Mouse (Mus musculus) layer of hippocampus, adult 8-10 months (tissue): ENCODE measurements at regions not wholly inside any gene's neighbourhood (a gene's known extent, or its start where the extent isn't known, plus 50 kb on each side); places are given as distances from the start of the nearest gene placed in this dataset.
A peak's percentile ranks its signal among the peaks of the same experiment; 100 is the strongest.

Experiments
- DNase-seq, 2 experiments: peaks; one replicate each; pipeline ENCODE4 v3.0.0; 2022; ENCODE audit warnings: low spot score in 2 of 2

DNA sequence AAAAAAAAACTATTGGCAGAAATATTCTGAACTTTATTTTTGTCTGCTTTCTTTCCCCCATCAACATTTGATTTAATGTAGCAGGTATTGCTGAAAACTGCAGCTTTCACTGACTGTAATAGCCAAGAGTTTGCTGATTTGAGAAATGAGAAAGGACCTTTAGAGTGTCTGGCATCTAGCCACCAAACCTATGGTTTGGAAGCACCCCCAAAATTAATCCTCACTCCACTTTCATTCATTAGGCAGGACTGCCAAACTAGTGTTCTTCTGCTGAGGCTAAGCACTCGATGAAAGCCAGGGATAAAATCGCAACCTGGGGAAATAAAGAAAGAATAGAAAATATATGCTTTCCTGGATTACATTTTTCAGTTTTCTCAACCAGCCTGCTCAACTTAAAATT is 320.4 kb downstream of the Atp6ap1l start:
- no peak for DNase-seq

DNA sequence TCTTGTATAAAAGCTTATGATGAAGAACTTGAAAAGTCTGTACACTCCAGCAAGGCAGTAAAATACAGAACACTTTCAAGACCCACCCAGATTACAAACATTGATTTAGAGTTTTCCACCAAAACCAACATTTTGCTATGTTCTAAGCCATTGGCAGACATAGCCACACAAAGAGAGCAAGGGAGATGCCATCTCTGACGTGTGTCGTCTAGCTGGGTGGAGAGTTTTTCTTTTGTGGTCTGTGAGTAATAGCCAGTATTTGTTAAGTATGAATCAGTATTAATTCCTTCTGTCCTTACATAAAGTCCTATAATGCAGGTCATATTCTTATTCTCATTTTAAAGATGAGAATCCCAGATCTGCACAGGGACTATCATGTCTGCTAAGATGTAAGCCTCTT is 329.8 kb downstream of the Atp6ap1l start:
- DNase-seq = no peak

DNA sequence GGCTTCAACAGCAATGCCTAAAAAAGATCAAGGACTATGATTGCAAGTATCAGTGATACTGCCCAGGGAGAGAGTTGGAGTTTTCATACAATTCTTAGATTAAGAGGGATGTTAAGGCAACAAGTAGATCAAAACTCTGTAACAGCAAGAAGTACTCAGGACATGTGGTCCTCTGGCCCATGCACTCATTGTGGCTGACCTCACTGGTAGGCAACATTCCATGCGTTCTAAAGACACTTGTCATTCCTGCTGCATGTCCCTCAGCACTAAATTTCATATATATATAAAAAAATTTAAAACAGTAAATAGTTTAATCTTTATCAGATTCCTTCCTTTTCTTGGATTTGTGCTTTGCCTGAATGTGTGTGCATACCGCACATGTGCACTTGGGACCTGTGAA is 332.6 kb downstream of the Atp6ap1l start:
- no peak for DNase-seq

DNA sequence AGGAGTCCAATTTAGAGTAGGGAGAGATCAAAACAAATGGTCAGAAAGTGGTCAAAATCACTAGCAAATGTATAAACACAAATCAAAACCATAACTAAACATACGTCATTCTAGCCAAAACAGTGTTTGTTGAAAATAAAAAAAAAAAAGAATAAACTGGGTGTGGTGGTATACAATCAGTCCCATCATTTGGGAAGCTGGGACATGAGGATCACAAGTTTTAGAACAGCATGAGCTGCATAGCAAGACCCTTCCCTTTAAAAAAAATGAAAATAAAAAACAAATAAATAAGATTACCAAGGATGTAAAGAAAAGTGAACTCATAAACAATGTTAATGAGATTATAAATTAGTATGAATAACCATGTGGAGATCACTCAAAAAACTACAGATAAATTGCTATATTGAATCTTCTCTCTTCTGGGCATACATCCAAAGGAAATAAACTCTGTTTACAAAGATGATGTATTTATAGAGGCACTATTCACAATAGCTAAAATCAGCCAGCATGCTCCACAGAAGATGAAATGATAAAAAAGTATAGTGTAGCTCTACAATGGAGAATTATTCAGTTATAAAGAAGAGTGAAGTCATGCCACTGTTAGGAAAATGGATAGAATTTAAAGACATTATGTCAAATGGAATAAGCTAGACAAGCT is 341.8 kb downstream of the Atp6ap1l start:
- DNase-seq = no peak

DNA sequence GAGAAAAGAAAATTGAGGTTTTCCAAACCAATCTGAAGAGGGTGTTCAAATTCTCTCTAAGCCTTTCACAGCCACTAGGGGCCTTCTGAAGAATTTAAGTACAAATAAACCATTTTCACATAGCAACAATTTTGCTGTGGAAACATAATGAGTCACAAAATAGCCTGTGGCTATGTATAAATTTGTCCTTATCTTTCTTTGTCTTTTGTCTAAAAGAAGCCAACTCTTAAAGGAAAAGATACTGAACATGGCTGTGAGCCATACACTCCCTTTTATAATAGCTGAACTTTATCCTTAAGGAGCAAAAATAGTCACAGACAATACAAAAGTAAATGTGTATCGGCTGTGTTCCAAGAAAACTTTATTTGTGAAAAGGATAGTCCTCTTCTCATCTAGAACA is 345.1 kb downstream of the Atp6ap1l start:
- no peak for DNase-seq

DNA sequence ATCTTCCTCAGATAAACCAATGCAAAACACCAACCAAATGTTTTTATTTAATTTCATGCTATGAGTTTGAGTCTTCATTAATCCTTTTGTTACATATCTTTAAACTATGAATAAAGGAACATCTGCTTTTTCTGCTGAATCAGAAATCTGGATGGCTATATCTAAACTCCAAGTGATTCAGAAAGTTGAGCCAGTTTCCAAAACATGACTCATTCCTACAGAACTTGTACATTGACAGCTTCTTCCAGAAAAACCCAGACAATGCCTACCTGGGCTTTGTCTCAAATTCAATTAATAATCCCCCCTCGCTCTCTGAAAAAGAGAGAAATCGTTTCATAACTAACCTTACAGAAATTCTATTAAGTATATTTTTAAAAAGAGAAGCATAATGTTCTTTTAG is 345.7 kb downstream of the Atp6ap1l start:
- DNase-seq = no peak

DNA sequence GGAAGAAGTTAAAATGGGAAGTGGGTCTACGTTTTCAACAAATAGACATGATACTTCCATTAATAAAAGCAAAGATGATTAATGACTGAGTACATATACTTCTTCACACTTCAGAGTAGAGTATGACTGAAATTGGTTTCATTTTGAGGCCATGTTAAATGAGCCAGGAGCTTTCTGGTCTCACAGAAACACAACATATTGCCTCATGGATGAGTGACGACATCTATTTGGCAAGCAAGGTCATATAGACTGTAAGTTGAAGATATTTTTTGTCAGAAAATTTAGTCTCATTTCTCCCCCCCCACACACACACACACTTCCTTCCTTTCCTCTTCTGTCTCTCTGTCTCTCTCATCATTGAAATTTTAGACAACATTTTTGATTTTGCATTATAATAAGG is 354.0 kb downstream of the Atp6ap1l start:
- DNase-seq = no peak

DNA sequence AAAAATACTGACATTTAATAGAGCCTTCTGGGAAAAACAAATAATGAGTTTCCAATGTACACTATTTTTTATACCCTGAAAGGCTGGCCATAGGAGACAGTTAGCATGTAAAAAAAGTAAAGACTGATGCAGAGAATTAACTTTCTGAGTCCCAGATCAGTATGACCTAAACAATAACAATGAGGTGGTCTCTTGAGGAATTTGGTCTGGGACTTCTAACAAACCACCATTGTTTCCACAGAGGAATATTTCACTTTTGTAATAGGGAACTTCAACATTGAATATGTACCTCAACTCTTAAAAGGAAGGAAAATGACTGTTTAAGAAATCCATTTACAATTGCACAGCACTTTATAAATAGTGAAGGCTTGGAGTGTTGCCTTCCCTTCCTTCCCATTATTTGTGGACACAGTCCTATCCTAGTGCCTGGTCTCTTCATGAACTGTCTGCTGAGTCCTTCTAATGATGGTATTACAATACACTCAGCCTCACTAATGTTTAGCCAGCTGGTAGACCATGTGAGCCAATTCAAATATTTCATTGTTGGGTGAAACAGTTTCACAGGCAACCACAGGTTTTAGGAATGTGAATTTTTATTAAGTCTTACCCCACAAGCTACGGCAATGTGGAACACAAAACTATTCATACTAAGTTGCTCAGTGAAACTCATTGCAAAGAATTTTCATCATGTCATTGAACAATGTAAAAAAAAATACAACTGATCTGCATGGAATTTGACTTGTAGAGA is 358.7 kb downstream of the Atp6ap1l start:
- no peak for DNase-seq

DNA sequence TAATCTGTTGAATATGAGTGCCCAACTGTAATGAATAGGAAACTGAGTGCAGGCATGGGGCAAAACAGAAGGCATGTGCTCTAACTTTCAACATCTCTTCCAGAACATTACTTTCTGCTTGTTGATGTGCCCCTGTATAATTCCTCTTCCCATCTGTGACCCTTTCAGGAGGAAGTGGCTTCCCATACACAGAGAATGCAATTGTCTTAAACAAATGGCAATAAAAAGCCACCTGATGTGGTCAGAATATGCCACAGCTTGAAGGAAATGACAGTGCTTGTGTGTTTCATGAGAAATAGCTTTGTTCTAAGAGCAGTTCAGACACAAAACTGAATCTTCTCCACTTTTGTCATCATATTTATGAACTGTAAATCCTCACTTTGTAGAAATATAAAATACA is 359.3 kb downstream of the Atp6ap1l start:
- DNase-seq = no peak

DNA sequence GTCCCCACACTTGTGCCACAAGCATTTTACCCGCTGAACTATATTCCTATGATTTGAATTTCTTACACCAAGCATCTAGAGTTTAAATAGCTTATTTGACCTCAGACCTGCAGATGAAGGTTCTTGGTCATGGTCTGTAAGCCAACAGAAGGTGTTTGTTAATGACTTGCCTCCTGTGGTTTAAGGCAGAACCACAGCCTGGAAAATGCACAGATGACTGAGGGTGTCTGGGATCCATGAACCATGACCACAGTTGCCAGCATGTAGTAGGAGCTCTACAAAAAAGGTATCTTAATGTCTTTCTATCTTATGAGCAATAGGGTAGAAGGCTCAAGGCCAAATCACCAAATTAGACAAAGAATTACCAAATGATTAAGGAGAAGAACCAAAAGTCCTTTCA is 367.6 kb downstream of the Atp6ap1l start:
- DNase-seq = no peak

DNA sequence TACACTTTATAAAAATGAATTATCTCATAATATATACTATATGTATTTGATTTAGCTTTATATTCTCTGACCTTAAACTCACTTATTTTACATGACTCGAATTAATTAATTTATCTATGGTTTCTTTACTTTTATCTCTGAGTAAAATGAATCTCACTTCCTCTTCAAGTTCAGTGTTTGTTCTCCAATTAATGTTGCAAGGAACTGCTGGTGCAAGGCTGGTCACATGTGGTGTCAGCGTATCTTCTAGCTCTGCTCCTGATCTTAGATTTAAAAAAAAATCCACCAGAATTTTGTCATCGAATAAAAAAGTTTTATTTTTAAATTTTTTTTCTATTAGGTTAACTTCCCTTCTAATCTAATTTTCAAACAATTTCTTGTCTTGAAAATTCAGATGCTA is 378.2 kb downstream of the Atp6ap1l start:
- no peak for DNase-seq

DNA sequence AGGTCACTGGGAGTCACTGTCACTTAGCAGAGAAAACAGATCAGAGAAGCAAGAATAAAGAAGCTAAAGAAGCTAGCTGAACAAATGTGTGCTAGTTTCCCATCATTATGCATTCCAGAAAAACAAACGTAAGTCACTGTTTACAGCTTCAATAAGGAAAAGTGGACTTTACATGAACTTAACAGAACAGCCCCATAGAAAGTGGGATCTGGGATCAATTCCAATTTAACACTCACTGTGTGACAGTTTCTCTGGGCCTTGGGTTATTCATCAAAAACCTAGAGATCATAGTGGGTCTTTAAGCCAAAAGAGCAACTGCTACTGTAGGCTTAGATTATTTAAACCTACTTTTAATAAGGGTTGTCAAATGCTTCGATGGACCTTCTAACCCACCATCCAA is 379.4 kb downstream of the Atp6ap1l start:
- no peak for DNase-seq

DNA sequence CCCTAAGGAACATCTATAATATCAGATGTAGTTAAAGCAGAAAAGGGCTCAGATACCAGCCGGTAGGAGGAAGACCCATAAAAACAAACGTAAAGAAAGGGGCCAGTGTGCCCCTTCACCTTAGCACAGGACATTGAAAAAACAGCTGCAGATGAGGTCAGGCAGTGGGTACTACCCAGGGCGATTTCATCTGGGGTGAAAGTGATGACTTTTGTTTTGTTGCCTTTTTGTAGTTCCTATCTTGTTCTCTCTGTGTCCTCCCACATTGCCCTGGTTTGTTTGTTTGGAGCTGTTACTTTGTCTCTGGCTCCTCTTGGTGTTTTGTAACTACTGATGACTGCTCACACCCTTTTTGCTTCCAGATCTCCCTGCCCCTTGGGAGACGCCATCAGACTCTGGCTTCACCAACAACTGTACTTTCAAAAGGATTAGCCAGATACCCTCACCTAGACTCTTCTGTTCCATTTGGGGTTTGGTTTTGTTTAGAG is 383.4 kb downstream of the Atp6ap1l start:
- no peak for DNase-seq

DNA sequence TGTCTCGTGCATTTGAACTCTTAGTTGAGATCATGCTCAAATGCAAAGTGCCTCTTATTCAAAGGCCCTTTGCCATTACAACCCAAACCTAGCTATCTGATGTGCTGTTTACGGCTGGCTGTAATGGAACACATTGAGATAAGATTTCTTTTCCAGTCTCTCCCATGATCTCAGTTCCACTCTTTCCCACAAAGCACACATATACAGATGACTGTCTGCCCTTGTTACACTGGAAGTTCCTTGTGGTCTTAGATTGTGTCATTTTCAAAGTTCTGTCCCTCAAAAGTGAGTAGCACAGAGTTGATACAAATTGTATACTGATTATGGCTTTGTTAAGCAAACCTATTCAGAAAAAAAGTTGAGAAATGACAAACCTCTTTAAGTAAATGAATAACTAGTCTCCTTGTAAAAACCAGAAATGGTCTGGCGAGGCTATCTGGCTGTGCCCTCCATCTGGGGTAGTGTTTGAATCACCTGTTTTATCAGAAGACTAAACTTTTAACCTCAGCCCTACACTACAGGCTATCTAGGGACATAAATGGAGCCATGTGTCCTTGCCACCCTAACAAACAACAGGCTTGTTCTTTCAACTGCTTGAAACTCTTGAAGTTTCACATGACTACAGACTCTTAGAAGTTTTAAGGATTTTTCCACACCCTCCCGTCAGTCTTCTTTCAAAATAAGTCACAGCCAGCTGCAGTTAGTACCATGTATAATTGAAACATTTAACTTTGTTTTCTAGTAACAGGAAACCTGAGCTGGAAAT is 384.0 kb downstream of the Atp6ap1l start:
- DNase-seq = no peak

DNA sequence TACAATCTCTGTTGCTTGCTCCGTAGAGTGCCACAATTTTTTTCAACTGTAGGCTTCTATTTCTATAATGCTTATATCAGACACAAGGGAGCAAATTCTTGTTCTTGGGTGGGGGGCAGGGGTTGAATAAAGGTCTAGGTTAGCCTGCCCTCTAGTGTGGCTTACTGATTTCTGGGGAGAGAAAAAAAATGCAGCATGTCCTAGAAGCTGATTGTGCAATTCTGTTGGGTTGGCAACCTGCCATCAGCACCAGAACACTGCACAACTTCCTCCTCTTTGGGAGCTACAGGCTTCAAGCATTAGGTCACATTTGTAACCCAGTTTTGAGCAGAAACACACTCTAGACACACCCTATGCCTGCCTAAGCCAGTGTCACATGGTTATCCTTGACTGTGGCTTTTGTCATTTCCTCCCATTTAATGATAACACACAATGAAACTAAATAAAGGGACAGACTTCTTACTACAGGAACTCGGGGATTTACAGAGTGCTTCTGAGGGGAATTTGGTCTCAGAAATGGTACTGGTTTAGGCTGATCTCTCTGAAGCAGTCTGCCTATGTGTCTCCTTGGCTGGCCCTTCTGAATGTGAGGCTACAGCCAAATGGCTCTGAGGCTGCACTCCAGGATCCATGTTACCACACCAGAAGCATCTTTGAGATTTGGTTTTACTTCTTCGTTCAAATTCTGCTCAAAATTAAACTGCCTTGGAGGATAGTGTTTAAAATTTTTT is 389.2 kb downstream of the Atp6ap1l start:
- DNase-seq = peak; percentile 30 to 51

DNA sequence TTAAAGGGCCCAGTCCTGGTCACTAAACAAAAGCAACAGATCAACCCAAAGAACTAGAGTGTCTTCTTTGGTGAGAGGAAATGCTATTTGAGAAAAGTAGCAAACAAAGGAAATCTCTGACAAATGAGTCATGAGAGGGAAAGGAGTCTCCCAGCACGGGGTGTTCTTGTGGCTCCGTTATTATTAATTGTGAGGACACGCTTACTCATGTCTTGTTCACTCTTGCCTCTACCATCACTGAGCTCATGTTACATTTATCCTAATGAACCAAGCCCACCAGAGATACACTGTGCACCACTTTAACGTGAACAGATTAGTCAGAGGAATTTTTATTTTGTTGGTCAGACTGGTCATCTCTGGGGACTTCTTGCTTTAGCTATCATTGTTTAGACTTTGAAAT is 391.3 kb downstream of the Atp6ap1l start:
- DNase-seq = no peak

DNA sequence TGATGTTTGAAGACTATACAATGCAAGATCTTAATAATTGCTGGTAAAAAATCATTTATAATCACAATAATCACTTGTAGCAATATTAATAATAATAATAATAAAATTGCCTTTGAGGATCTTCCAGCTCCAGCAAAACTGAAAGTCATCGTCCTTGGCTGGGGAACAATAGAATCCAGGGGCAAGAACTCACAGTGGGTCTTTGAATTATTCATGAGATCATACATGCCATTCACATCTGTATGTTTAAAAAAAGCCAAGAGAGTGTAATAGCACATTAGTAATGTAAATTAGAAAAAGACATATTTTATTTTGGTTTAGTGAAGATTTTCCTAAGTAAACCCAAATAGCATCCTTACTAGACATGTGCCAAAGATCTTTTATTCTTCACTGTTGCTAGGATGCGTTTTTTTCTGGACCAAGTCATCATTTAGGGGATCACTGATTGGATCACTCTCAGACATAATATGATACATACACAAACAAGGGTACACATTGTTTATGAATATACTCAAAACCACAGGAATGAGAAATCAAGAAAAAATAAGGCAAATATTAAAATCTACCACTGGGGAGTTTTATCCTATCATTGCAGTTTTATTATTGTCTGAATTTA is 392.3 kb downstream of the Atp6ap1l start:
- DNase-seq = no peak

DNA sequence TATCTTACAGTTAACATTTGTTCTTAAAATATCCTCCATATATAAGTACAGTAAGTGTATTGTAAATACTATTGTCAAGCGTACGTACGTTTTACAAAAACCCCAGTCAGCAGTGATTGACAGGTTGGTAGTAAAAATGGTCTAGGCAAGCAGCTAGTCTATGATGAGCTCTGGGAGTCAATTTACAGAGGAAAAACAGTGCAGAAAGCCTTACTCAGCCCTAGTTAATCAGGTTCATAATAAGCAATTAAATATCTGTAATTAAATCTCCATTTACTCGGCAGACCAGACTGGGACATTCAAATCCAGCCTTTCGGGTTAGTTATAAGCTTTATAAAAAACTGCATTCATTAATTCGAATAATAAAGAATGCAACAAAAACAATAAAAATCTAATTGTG is 394.7 kb downstream of the Atp6ap1l start:
- no peak for DNase-seq

DNA sequence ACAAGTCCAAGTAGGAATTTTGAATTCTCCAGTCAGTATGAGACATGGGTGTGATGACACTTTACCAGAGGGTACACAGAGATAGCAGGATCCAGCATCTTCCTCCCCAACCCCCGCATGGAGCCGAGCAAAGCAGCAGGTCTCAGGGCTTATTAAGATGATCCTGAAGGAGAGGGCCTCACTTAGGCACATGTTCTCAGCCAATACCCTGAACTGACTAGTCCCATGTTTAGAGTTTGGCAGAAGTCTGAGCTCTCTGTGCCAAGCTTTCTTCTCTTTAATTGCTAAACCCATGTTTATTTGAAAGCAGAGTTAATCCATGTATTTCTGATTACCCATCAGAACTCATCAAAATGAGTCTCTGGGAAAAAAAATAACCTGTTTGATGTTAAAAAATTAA is 402.0 kb downstream of the Atp6ap1l start:
- no peak for DNase-seq

DNA sequence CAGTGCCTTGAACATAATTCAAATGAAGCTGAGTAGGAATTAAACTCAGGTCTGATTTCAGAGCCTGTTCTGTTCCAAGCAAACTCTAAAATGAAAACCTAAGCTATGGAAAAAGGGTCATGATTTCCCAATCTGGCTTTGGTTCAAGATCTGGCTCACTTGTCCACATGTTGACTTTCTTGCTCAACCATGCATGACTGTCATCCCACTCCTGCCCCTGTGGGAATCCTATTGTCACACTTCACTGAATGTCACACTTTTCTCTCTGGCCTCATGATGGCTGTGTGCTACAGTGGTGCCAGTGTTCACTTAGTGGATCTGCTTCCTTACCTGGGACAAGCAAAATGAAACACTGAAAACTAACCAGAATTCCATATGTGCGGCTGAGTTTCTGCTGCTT is 403.0 kb downstream of the Atp6ap1l start:
- no peak for DNase-seq

DNA sequence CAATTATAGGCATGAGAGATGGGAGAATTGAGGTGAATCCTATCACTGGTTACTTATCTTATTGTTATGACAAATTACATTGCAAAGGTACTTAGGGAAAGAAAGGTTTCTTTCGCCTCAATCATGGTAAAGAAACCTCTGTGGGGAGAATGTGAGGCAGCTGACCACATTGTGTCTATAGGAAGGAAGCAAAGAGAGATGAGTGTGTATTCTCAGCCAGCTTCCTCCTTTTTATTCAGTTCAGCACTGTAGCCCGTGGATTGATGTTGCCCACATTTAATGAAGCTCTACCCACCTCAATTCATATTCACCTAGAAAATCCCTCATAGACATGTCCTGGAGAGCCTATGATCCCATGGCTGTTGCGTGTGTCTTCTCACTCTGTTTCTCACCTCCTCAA is 406.2 kb downstream of the Atp6ap1l start:
- DNase-seq = no peak
